Mouse (Mus musculus) hindbrain, embryonic 16.5 days (tissue): ENCODE data around the gene Cbfa2t3. TPM values are rescaled to one million over a fixed set of nuclear protein-coding genes. Genes with fewer than 3 reads are reported as not detected.

Experiments used
- ATAC-seq: fragments of 200-750 bp; cut with Nextera tagmentation; 2 replicates; pipeline ENCODE4 v1.8.0; 2017; ENCODE audit warnings: moderate TSS enrichment, moderate library complexity
- H3K27ac ChIP-seq: fragments of 300-500 bp; sonication (generic); 2 replicates; pipeline ENCODE4 v1.5.1; 2014; ENCODE audit warnings: low read depth, mild to moderate bottlenecking, control low read depth, low read length, moderate library complexity
- H3K27me3 ChIP-seq: fragments of 300-500 bp; sonication (generic); replicated peaks from 2 replicates; pipeline ENCODE4 v1.6.1; 2014; ENCODE audit warnings: low read length; ENCODE audit not compliant: control insufficient read depth, insufficient read depth
- H3K36me3 ChIP-seq: fragments of 300-500 bp; sonication (generic); 2 replicates; pipeline ENCODE4 v1.6.1; 2014; ENCODE audit warnings: mild to moderate bottlenecking, low read length, moderate library complexity, mixed read lengths; ENCODE audit not compliant: control insufficient read depth, insufficient read depth
- H3K4me1 ChIP-seq: fragments of 300-500 bp; sonication (generic); 2 replicates; pipeline ENCODE4 v1.6.1; 2014; ENCODE audit warnings: low read depth, low read length; ENCODE audit not compliant: control insufficient read depth, insufficient read depth
- H3K4me2 ChIP-seq: fragments of 300-500 bp; sonication (generic); 2 replicates; pipeline ENCODE4 v1.6.1; 2014; ENCODE audit warnings: mild to moderate bottlenecking, low read length, control low read depth, moderate library complexity
- H3K4me3 ChIP-seq: fragments of 300-500 bp; sonication (generic); 2 replicates; pipeline ENCODE4 v1.5.1; 2014; ENCODE audit warnings: mild to moderate bottlenecking, low read length, control low read depth, moderate library complexity
- H3K9ac ChIP-seq: fragments of 300-500 bp; sonication (generic); 2 replicates; pipeline ENCODE4 v1.6.1; 2014; ENCODE audit warnings: low read depth, mild to moderate bottlenecking, control low read depth, low read length, moderate library complexity
- H3K9me3 ChIP-seq: fragments of 300-500 bp; sonication (generic); 2 replicates; pipeline ENCODE4 v1.6.1; 2014; ENCODE audit warnings: mild to moderate bottlenecking, low read length, moderate library complexity; ENCODE audit not compliant: control insufficient read depth
- WGBS: fragments of 180-500 bp; shearing (Covaris S2); extraction: QIAGEN DNeasy Blood & Tissue Kit; methylation state at CpG from one replicate; pipeline ENCODE4 v1.1.7; 2014; 5-methylcytosine and 5-hydroxymethylcytosine counted together
- polyA plus RNA-seq: library from polyadenylated mRNA; unstranded; fragments of >200 nt; fragmentation: Nextera tagmentation; extraction: Ambion mirVana; gene quantifications from 2 replicates; pipeline ENCODE4 v1.2.1, GENCODE M21; 2015

Cbfa2t3 gene
- polyA plus RNA-seq, 1 experiment from 2014 or later, result 12.6 TPM

DNA sequence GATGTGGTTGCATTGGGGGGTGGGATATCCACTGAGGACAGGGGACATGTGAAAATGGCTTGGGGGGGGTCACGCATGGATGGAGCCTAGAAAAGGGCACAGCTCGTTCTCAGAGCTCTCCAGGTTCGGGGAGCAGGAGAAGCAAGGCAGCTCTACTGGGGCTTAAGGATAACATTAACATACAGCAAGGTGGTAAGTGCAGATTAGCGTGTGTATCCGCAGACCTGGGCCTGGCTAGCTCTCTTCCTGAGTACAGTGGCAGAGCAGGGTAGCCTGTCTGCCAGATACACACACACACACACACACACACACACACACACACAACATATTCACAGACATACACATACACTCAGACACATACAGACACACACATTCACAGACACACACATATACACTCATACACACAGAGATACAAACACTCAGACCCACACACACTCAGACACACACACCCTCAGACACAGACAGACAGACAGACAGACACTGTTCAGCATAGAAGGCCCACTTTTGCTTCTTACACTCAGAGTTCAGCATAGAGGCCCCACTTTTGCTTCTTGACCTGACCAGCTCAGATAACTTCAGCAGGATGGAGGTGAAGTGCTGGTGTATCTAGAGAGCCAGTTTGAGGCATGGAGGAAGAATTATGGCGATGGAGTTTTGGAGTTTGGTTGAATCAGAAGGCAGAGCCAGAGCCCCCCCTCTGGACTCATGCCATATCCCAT is 80.1 kb downstream of the Cbfa2t3 start:
- Histone ChIP-seq H3K4me3 (no peak overlapping the region), H3K4me1 (peaks cover 4% of the 10 kb centered on the region), H3K27ac (no peak overlapping the region), H3K27me3 (no peaks in the 10 kb centered on the region), H3K36me3 (0 out of 2 replicates have a peak, but pooled peaks cover 2% of the 10 kb centered on the region), H3K9me3 (no peaks in the 10 kb centered on the region), H3K4me2 (no peak overlapping the region), H3K9ac (no peak overlapping the region)
- 65% methylated on average over 6 of the region's 6 CpGs for WGBS
- no peak for ATAC-seq

DNA sequence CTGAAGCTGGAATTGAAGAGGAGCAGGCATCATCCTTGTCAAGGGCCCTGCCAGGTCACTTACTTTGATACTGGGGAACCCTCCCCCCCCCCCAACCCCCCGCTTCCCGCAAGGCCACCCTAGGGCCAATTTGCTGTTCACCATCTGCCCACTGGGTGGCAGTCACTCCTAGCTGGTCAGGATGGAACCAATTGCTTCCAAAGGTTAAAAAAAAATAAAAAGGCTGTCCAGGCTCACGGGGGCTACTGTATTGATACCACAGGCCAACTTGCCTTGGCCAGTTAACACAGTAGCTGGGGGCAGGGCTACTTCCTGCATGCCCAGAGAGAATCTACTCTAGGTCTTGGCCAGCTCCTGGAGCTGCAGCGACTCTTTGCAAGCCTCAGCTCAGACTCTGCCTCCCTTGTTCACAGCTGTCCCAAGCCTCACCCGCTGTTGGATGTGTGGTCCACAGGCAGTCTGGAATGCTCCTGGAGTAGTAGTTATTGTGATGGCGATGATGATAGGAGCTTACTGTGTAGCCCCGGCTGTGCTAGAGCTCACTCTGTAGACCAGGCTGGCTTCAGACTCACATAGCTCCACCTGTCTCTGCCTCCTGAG is 80.9 kb downstream of the Cbfa2t3 start:
- no peak overlapping the region for H3K4me2 ChIP-seq
- H3K9ac ChIP-seq, result peak overlapping the region; percentile 35
- ATAC-seq, result peak; percentile 27
- peaks cover 4% of the 10 kb centered on the region for H3K4me1 ChIP-seq
- WGBS, result 28% methylated on average over 6 of the region's 7 CpGs
- no peak overlapping the region for H3K4me3 ChIP-seq
- 0 out of 2 replicates have a peak, but pooled peaks cover 2% of the 10 kb centered on the region for H3K36me3 ChIP-seq
- H3K9me3 ChIP-seq, result no peaks in the 10 kb centered on the region
- no peaks in the 10 kb centered on the region for H3K27me3 ChIP-seq
- no peak overlapping the region for H3K27ac ChIP-seq

DNA sequence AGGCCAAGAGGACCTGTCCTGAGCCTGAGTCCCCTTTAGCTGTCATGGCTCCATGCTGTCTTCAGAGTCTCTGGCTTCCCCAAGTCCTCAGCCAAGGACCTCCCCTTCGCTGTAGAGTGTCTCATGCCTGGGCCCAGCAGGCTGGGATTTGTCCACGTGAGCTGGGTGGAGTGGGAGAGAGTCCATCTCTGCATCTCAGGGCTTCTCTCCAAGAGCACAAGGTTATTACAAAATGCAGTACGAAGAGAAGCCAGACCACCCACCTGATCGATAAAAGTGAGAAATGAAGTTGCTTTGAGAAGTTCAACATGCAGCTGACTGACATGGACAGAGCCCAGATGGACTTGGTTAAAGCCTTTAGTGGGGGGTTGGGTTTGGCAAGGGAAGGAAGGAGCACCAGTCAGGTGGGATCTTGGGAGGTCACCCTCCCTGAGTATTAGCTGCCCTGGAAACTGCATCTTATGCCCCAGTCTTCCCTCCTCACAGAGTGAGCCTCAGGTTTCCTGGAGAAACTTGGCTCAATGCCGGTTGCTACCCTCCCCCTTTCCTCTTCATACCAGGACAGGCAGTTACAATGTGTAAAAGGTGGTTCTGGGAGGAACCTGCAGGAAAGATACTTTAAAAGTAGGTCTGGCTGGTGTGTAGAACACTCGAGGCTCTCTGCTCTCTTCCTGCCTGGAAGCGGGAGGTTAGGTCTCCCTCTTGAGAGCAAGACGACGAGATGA is 82.6 kb downstream of the Cbfa2t3 start:
- ATAC-seq, result no peak
- Histone ChIP-seq H3K9me3 (no peaks in the 10 kb centered on the region), H3K4me3 (no peak overlapping the region), H3K4me1 (peaks cover 12% of the 10 kb centered on the region), H3K9ac (no peak overlapping the region), H3K4me2 (no peak overlapping the region), H3K27ac (no peak overlapping the region), H3K27me3 (no peaks in the 10 kb centered on the region), H3K36me3 (0 out of 2 replicates have a peak, but pooled peaks cover 2% of the 10 kb centered on the region)
- WGBS, result 74% methylated on average over 9 of the region's 9 CpGs

DNA sequence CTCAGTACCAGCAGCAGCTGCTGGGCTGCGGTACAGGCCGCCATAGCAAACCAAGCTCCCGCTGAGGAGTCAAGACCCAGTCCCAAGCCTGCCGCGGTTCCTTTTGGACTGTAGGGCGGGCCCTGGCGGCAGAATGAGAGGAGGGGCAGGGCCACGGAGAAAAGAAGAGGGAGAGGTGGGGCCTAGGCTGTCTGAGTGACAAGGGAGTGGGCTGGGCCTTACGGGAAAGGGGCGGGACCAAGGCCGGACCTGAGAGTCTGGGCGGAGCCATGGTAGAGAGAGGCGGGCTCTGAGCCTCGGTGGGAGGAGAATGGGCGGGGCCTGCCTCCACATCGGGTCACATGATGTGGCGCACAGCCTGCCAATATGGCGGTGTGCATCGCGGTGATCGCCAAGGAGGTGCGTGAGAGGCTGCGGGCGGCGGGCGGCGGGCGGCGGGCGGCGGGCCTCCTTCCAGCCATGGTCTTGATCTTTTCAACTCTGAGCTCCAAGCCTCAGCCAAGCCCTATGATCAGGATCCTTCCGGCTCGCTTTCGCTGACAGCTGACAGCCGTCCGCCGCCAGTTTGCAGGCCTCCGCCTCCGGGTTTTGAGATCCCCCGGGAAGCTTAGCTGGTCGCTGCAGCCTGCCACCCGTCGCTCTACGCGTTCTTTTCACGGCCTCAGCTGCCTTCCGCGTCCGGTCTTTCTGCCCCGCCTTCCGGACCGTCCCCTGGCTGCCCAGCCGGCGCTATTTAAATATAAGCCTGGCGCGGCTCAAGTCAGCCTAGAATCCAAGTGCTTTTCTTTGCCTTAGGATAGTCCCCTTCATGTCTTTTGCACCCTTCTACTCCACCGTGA is 87.4 kb downstream of the Cbfa2t3 start, which contains the start of the genes Galns and Trappc2l:
Galns (minus strand) TSS at position 169 of the 839 bp plus-strand sequence.
Trappc2l (plus strand) TSS at position 346 of the 839 bp plus-strand sequence.
- Histone ChIP-seq H3K27me3 (no peaks in the 10 kb centered on the region), H3K4me3 (peak within 1 kb of the TSS; percentile 80), H3K36me3 (0 out of 2 replicates have a peak, but pooled peaks cover 2% of the 10 kb centered on the region), H3K9ac (peak within 1 kb of the TSS; percentile 84), H3K27ac (peak within 1 kb of the TSS; percentile 77), H3K9me3 (no peaks in the 10 kb centered on the region), H3K4me1 (peaks cover 16% of the 10 kb centered on the region), H3K4me2 (peak within 1 kb of the TSS; percentile 79)
- ATAC-seq, result peak; percentile 98
- WGBS, result 0% methylated on average over 42 of the region's 57 CpGs

DNA sequence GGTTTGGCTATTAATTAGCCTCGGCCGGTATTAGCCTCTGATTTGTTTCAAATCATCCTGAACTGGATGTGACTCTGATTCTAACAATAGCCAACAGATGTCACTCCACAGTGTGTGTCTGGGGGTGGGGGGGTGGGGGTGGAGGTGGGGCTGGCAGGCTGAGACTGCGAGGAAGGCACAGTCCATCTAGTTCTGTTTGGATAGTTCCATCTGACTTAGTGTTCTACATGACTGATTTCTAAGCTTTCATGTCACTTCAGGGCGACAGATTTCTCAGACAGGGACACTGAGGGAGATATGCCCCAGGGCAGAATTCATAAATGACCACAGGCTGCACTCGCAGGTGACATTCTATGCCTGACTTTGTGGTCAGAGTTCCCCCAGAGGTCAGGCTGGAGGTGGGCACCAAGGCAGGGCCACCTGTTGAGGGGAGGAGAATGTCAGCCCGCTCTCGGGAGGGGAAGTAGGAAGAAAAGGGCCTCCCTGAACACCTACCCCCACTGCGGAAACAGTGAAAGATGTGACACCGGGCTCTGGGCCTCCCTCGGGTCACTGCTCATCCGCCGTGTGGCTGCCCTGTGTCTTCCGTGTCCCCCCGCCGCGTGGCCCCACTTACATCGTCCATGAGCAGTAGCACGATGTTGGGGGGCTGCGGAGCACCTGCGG is 88.2 kb downstream of the Cbfa2t3 start:
- Histone ChIP-seq H3K27ac (peak overlapping the region; percentile 77), H3K4me1 (peaks cover 16% of the 10 kb centered on the region), H3K27me3 (no peaks in the 10 kb centered on the region), H3K4me2 (peak overlapping the region; percentile 79), H3K9me3 (no peaks in the 10 kb centered on the region), H3K9ac (peak overlapping the region; percentile 80), H3K36me3 (0 out of 2 replicates have a peak, but pooled peaks cover 2% of the 10 kb centered on the region), H3K4me3 (peak overlapping the region; percentile 80)
- under 1% methylated on average over 20 of the region's 20 CpGs for WGBS
- no peak for ATAC-seq

DNA sequence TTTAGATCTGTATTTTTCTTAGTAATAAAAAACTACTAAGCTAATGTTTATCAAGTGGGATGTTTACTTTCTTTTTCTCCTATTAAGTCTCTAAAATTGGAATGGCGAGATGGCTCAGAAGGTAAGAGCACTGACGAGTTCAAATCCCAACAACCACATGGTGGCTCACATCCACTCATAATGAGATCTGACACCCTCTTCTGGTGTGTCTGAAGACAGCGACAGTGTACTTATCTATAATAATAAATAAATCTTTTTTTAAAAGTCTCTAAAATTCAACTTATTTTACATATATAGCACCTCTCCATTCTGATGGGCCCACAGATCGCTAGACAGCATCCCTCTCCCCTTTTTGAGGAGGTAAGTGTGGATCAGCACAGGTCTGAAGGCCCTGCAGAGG is 88.7 kb downstream of the Cbfa2t3 start:
- Histone ChIP-seq H3K36me3 (no peaks in the 10 kb centered on the region), H3K9ac (0 out of 2 replicates have a peak overlapping the region, but pooled peaks have one; percentile 22), H3K4me3 (peak overlapping the region; percentile 80; the same call in 1 of the 2 replicates), H3K27me3 (no peaks in the 10 kb centered on the region), H3K4me2 (peak overlapping the region; percentile 79), H3K27ac (0 out of 2 replicates have a peak overlapping the region, but pooled peaks have one; percentile 3), H3K9me3 (no peaks in the 10 kb centered on the region), H3K4me1 (peaks cover 16% of the 10 kb centered on the region)
- no peak for ATAC-seq
- WGBS, result 58% methylated on average over 4 of the region's 4 CpGs

DNA sequence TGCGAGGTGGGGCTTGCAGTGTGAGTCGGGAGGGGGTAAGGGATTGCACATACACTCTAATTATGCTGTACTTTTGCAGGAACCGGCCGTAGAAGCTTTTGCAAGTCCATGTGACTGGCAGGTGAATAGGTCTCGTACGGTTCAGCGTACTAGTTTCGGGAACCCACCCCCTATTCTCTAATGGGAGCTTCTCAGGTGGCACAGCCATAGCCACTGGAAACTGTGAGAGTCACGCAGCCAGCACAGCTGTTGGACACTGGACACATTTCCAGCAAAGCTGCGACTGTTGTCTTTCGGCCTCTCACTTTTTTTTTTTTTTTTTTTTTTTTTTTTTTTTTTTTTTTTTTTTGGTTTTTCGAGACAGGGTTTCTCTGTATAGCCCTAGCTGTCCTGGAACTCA is 92.1 kb downstream of the Cbfa2t3 start:
- Histone ChIP-seq H3K9ac (no peak overlapping the region), H3K36me3 (no peaks in the 10 kb centered on the region), H3K4me2 (no peak overlapping the region), H3K4me3 (no peak overlapping the region), H3K27ac (no peak overlapping the region), H3K9me3 (no peaks in the 10 kb centered on the region), H3K4me1 (peaks cover 8% of the 10 kb centered on the region), H3K27me3 (no peaks in the 10 kb centered on the region)
- ATAC-seq, result no peak
- WGBS, result 87% methylated on average over 11 of the region's 12 CpGs

DNA sequence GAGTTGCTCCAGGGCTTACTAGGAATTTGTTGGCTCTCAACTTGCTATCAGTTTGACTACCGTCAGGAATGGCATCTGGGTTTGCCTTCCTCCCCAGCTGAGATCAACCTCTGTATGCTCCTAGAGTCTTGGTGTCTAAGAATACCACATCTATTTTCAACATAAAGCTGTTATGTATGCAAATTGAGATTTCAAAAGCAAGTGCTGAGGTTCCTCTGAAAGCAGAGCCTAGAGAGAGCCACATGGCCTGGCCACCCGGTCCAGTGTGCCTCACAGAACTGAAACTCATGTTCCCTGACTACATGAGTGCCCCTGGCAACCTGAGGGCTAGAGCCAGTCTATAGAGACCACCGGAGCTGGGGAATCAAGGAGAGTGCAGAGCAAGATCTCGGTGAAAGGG is 93.5 kb downstream of the Cbfa2t3 start:
- H3K9ac ChIP-seq, result no peak overlapping the region
- H3K27me3 ChIP-seq, result no peaks in the 10 kb centered on the region
- H3K36me3 ChIP-seq, result no peaks in the 10 kb centered on the region
- ATAC-seq, result no peak
- H3K4me1 ChIP-seq, result peaks cover 2% of the 10 kb centered on the region; the same call in 1 of the 2 replicates
- H3K9me3 ChIP-seq, result no peaks in the 10 kb centered on the region
- H3K27ac ChIP-seq, result no peak overlapping the region
- no peak overlapping the region for H3K4me3 ChIP-seq
- H3K4me2 ChIP-seq, result no peak overlapping the region
- WGBS, result 79% methylated on average over 4 of the region's 4 CpGs
